Mouse (Mus musculus): ENCODE measurements around the gene Derl2. TPM values are rescaled to one million over a fixed set of nuclear protein-coding genes. Genes with fewer than 3 reads are reported as not detected.
A peak's percentile ranks its signal among the peaks of the same experiment; 100 is the strongest.

Gene Derl2
- polyA plus RNA-seq, 1 experiment from 2014 or later: 33.5 TPM

DNA sequence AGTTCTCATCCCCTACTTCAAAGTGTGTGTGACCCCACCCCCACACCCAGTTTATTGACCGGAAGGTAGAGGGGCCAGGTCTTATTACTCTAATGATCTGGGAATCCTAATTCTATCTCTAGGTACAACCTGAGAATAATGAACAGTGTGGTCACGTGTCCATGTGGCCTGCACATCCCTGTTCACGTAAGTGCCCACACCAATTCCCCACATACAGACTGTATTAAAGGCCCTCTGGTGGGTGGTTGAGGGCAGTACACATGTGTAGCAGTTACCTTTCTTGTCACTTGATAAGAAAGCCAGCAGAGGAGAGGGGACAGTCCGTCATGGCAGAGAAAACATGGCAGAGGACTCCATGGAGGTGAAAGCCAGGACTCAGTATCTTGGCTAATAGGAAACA lies 45.7 kb downstream of the Derl2 start:
- H3K27me3 ChIP-seq (ENCODE audit: insufficient read depth, poor library complexity, severe bottlenecking): no peaks in the 10 kb centered on the region
- no peak overlapping the region for H3K27ac ChIP-seq
- no peak overlapping the region for H3K4me3 ChIP-seq
- DNase-seq (ENCODE audit: low spot score): peak; percentile 12
- H3K36me3 ChIP-seq: peaks cover 69% of the 10 kb centered on the region
- no peaks in the 10 kb centered on the region for H3K9me3 ChIP-seq
- 80% methylated on average over 4 of the region's 4 CpGs for WGBS
- H3K4me1 ChIP-seq (replicated peaks): peaks cover 11% of the 10 kb centered on the region

DNA sequence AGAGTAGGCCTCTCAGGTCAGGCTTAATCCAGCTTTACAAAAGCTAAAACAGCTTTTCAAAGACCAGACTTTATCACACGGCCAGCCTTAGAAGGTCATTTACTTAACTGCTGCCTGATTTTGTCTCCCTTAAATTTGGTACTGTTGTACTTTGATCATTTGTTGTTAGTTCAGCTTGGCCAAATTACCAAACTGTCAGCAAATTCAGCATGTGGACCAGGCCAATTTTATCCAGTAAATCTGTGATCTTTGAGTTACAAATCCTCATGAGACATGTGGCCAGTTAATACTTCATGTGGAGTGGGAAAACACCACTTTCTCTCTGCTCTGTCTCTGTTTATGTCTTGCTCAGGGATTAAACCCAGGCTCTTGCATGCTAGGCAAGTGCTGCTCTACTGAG lies 47.1 kb downstream of the Derl2 start:
- Histone ChIP-seq H3K4me1 (replicated peaks) (peaks cover 22% of the 10 kb centered on the region), H3K27ac (no peak overlapping the region), H3K9me3 (no peaks in the 10 kb centered on the region), H3K4me3 (no peak overlapping the region), H3K36me3 (peaks cover 58% of the 10 kb centered on the region), H3K27me3 (ENCODE audit: insufficient read depth, poor library complexity, severe bottlenecking) (no peaks in the 10 kb centered on the region)
- WGBS: 82% methylated on average over 1 of the region's 1 CpGs
- DNase-seq (ENCODE audit: low spot score): no peak

DNA sequence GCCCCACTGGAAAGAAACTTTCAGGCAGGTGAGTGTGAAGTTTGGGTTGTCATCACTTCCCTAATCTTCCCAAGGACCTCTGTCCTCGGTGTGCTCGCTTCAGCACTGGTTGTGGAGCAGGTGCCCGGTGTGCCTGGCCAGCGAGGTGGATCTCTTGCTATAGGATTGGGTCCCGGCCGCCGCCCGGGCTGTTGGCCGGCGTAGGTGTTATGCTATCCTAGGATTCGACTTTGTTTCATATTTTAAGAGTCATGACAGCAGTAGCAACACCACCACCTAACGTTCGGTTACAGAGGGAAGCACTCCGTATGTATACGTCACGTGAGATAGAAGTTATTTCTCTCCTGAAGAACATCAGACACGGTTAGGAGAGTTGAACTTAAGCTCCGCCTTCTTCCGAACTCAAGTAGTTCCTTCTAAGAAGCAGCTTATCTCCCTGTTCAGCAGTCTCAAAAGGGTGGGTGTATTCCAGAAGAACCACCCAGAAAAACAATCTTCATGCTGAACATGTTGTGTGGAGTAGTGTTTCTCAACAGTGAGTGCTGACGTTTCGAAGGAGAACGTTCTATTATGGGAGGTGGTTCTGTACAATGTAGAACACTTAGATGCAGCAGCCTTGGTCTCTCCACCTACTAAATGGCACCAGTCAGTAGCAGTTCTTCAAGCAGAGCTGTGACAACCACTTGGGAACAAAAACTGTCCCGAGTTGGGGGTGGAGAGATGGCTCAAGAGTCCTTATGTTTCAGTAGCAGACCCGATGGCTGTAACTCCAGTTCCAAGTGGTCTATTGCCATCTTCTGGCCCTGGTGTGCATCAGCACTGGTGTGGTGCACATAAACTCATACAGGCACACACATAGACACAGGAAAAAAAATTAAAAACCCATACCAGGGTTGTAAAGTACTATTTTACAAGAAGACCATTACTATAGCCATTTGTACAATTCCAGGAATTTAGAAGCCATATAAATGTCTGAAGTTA lies 48.8 kb downstream of the Derl2 start:
- no peak for DNase-seq (ENCODE audit: low spot score)
- Histone ChIP-seq H3K9me3 (no peaks in the 10 kb centered on the region), H3K36me3 (peaks cover 54% of the 10 kb centered on the region), H3K27me3 (ENCODE audit: insufficient read depth, poor library complexity, severe bottlenecking) (no peaks in the 10 kb centered on the region), H3K4me3 (peak overlapping the region; percentile 93), H3K4me1 (replicated peaks) (peaks cover 22% of the 10 kb centered on the region), H3K27ac (peak overlapping the region; percentile 94)
- WGBS: 19% methylated on average over 24 of the region's 24 CpGs

DNA sequence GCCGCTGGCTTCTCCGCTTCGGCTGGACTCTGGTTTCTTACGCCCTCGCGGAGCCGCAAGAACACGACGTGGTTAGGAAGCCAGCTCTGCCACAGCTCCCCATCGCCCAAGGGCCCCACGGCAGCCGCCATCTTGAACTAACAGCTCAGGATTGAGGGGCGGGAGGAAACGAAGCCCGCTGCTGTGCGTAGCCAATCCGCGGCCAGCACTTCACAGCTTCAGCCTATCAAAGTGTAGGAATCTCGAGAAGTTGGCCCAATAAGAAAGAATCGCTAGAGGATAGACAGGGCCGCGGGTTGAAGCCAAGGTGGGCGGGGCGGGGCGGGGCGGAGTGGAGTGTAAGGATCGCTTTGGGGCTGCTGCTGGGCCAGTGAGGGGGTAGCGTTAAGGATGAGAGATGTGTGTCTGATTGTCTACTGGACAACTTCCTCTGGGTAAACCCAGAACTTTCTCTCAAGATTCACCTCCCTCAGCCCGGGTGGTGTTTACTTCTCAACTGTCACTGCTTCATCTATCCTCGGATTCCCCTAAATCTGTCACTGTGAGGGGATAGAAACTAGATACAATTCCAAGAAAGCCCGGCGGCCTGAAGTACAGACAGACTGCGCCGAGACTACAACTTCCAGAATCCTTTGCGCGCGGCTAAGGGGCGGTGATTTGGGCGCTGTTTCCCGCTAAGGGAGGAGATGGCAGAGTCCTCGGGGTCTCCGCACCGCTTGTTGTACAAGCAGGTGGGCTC lies 49.7 kb downstream of the Derl2 start, which contains the start of the genes Nup88 and Rpain:
Nup88 (minus strand) TSS at position 153 of the 739 bp plus-strand sequence.
Rpain (plus strand) TSS at position 393 of the 739 bp plus-strand sequence.
- no peaks in the 10 kb centered on the region for H3K9me3 ChIP-seq
- no peaks in the 10 kb centered on the region for H3K27me3 ChIP-seq (ENCODE audit: insufficient read depth, poor library complexity, severe bottlenecking)
- peaks cover 54% of the 10 kb centered on the region for H3K36me3 ChIP-seq
- peak within 1 kb of the TSS; percentile 94 for H3K27ac ChIP-seq
- peaks cover 22% of the 10 kb centered on the region for H3K4me1 ChIP-seq (replicated peaks)
- DNase-seq (ENCODE audit: low spot score): peak; percentile 95
- WGBS: under 1% methylated on average over 43 of the region's 43 CpGs
- peak within 1 kb of the TSS; percentile 93 for H3K4me3 ChIP-seq

DNA sequence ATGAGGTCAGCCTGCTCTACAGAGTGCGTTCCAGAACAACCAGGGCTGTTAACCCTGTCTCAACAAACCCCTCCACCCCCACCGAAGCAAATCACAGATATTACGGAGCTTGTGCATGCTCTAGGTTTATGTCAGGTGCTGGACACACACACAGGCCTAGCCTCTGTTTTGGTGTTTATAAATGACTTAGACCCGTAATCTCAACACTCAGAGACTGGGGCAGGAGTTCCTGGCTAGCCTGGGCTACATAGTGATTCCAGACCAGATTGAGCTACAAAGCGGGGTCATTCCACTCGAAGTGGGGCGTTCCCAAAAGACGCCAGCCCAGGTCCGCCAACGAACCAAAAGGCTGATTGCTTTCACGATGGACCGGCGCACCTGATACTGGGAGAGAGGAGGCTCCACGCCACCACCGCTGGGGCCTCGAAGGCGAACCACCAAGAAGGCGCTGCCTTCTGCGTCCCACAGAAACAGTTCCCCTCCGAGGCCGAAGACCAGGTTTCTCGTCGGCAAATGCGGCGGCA lies 50.3 kb downstream of the Derl2 start:
- Histone ChIP-seq H3K27ac (peak overlapping the region; percentile 94), H3K9me3 (no peaks in the 10 kb centered on the region), H3K4me1 (replicated peaks) (peaks cover 22% of the 10 kb centered on the region), H3K4me3 (peak overlapping the region; percentile 93), H3K36me3 (peaks cover 54% of the 10 kb centered on the region), H3K27me3 (ENCODE audit: insufficient read depth, poor library complexity, severe bottlenecking) (no peaks in the 10 kb centered on the region)
- DNase-seq (ENCODE audit: low spot score): no peak
- under 1% methylated on average over 25 of the region's 25 CpGs for WGBS

DNA sequence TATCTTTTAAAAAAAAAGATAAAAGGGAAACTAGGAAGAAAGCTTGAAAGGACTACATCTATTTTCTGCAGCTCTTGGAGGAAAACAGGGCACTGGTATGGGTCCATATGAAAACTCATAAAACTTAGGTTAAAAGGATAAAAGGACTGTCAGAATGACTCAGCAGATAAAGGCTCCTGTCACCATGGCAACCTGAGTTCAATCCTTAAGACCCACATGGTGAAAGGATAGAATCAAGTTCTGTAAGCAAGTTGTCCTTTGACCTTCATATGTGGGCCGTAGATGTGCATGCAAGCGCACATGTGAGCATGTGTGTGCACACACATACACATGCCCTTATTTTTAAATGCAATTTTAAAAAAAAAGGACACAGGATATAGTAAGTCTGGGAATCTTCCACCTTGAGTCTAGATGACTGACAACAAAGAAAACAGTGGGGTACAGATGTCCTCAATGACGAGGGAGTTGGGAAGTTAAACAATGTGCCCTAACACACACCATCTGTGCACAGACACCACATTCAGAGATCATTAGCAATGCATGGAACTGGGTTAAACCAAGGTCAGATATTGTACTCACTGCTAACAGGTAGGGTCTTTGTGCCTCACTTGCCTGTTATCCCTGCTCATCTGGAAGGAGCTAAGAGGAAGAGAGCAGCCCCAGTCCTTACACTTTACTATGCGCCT lies 55.3 kb downstream of the Derl2 start:
- Histone ChIP-seq H3K27ac (no peak overlapping the region), H3K4me3 (no peak overlapping the region), H3K27me3 (ENCODE audit: insufficient read depth, poor library complexity, severe bottlenecking) (no peaks in the 10 kb centered on the region), H3K9me3 (no peaks in the 10 kb centered on the region), H3K4me1 (replicated peaks) (peaks cover 14% of the 10 kb centered on the region), H3K36me3 (peaks cover 80% of the 10 kb centered on the region)
- 83% methylated on average over 4 of the region's 4 CpGs for WGBS
- no peak for DNase-seq (ENCODE audit: low spot score)

DNA sequence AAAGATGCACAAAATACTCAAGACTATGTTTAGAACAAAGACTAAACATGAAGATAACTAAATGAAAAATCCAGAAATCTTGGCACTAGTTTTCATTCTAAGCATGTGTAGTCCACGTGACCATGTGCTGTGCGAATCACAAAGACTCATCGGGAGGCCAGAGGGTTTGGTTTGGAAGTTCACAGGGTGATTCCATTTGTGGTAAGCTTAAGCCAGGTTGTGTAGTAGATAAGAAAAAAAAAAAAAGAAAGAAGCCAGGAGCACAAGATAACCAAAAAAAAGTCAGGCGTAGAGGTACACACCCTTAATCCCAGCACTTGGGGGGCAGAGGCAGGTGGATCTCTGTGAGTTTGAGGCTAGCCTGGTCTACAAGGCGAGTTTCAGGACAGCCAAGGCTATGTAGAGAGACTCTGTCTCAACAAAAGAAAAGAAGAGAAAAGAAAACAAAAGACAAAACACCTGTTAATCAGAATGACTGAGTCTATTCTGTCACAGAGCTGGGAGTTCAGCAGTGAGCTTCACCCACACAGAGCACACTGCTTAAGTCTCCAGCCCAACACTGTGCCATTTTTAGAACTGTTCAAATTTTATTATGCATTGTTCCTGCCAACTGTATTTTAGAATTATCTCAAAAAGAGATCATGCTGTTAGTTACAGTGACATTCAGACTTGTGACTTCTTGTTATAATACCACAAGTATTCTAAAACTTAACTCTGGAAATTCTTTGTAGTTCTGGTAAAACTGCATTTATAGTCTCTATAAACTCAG lies 58.7 kb downstream of the Derl2 start:
- Histone ChIP-seq H3K4me3 (no peak overlapping the region), H3K27ac (no peak overlapping the region), H3K36me3 (peaks cover 100% of the 10 kb centered on the region), H3K27me3 (ENCODE audit: insufficient read depth, poor library complexity, severe bottlenecking) (no peaks in the 10 kb centered on the region), H3K4me1 (replicated peaks) (no peaks in the 10 kb centered on the region), H3K9me3 (no peaks in the 10 kb centered on the region)
- no peak for DNase-seq (ENCODE audit: low spot score)
- 94% methylated on average over 5 of the region's 5 CpGs for WGBS

Other genes with a start within 250 kb of the Derl2 start
- not detected in 2 replicates for gene Scimp, start 207.3 kb downstream of the Derl2 start, polyA plus RNA-seq (2016; fragmentation: Nextera tagmentation; extraction: Ambion mirVana)
- 32.5 and 41.7 TPM in 2 replicates for gene Rabep1, start 175.1 kb downstream of the Derl2 start, polyA plus RNA-seq (2016; fragmentation: Nextera tagmentation; extraction: Ambion mirVana)
- 132 and 148 TPM in 2 replicates for gene Nup88, start 49.9 kb downstream of the Derl2 start, polyA plus RNA-seq (2016; fragmentation: Nextera tagmentation; extraction: Ambion mirVana)
- 90.0 and 92.8 TPM in 2 replicates for gene Rpain, start 49.6 kb downstream of the Derl2 start, polyA plus RNA-seq (2016; fragmentation: Nextera tagmentation; extraction: Ambion mirVana)
- gene C1qbp, start 36.8 kb downstream of the Derl2 start, polyA plus RNA-seq (2016; fragmentation: Nextera tagmentation; extraction: Ambion mirVana): 273 and 311 TPM in 2 replicates
- 18.8 and 21.7 TPM in 2 replicates for gene Dhx33, start 15.4 kb downstream of the Derl2 start, polyA plus RNA-seq (2016; fragmentation: Nextera tagmentation; extraction: Ambion mirVana)
- gene Mis12, start 230 bp downstream of the Derl2 start, polyA plus RNA-seq (2016; fragmentation: Nextera tagmentation; extraction: Ambion mirVana): 50.8 and 62.6 TPM in 2 replicates
- gene 6330403K07Rik, start 13.7 kb upstream of the Derl2 start, polyA plus RNA-seq (2016; fragmentation: Nextera tagmentation; extraction: Ambion mirVana): 141 and 276 TPM in 2 replicates
- 0.04 and 0.10 TPM in 2 replicates for gene Nlrp1a, start 124.9 kb upstream of the Derl2 start, polyA plus RNA-seq (2016; fragmentation: Nextera tagmentation; extraction: Ambion mirVana)
- gene Nlrp1b, start 210.9 kb upstream of the Derl2 start, polyA plus RNA-seq (2016; fragmentation: Nextera tagmentation; extraction: Ambion mirVana): not detected in 2 replicates